Mouse (Mus musculus) CH12.LX (cell line): Measurements from ENCODE around the gene Il6ra. TPM values are rescaled to one million over a fixed set of nuclear protein-coding genes. Genes with fewer than 3 reads are reported as not detected.

Experiments
- DNase-seq: peaks from one replicate; pipeline ENCODE4 v3.0.0-alpha.2; 2013; ENCODE audit errors: extremely low read depth
- H3K27ac ChIP-seq: 2 replicates; pipeline ENCODE4 v1.5.1; 2012; ENCODE audit warnings: low read depth, mild to moderate bottlenecking, control low read depth, moderate library complexity; ENCODE audit not compliant: insufficient read depth
- H3K27me3 ChIP-seq: replicated peaks from 2 replicates; pipeline ENCODE3; 2012; ENCODE audit warnings: inconsistent platforms
- H3K36me3 ChIP-seq, 2 experiments: replicated peaks in 1 of 2; 2 replicates each; pipeline versions ENCODE3 to v1.6.1; 2012; ENCODE audit warnings: inconsistent platforms in 1 of 2, low read length in 1 of 2, mild to moderate bottlenecking in 1 of 2, mixed read lengths in 1 of 2, moderate library complexity in 1 of 2; ENCODE audit not compliant: control insufficient read depth in 1 of 2, insufficient read depth in 1 of 2
- H3K4me1 ChIP-seq, 2 experiments: 2 replicates each; pipeline ENCODE4 v1.6.1; 2012; ENCODE audit warnings: inconsistent platforms in 1 of 2, moderate library complexity in 1 of 2; ENCODE audit not compliant: insufficient read depth in 2 of 2, control insufficient read depth in 1 of 2
- H3K4me2 ChIP-seq: 2 replicates; pipeline ENCODE4 v1.6.1; 2012; ENCODE audit warnings: low read depth, mild to moderate bottlenecking, control low read depth; ENCODE audit not compliant: poor library complexity, insufficient read depth, severe bottlenecking
- H3K4me3 ChIP-seq, 3 experiments: fragments of 150-350 bp in 1 of 3; sonication (generic) in 1 of 3; replicated peaks in 1 of 3; 2 replicates each; pipeline versions ENCODE3 to v1.5.1; 2011 to 2012; ENCODE audit warnings: low read depth in 2 of 3, low read length in 2 of 3, mild to moderate bottlenecking in 2 of 3, moderate library complexity in 2 of 3, control low read depth in 1 of 3, improper control_type of control experiment in 1 of 3, inconsistent platforms in 1 of 3, mixed read lengths in 1 of 3; ENCODE audit not compliant: poor library complexity in 1 of 3
- H3K79me2 ChIP-seq: replicated peaks from 2 replicates; pipeline ENCODE4 v1.6.1; 2012; ENCODE audit warnings: mild to moderate bottlenecking, moderate library complexity; ENCODE audit not compliant: control insufficient read depth, poor library complexity, insufficient read depth, severe bottlenecking; ENCODE audit errors: extremely low read depth
- H3K9ac ChIP-seq: 2 replicates; pipeline ENCODE4 v1.6.1; 2012; ENCODE audit warnings: low read depth, mild to moderate bottlenecking, control low read depth, moderate library complexity; ENCODE audit not compliant: insufficient read depth
- H3K9me3 ChIP-seq: replicated peaks from 2 replicates; pipeline ENCODE3; 2012; ENCODE audit warnings: low read length, inconsistent platforms, mixed read lengths
- BHLHE40 ChIP-seq: IDR thresholded peaks from 2 replicates; pipeline ENCODE4 v1.6.1; 2011; ENCODE audit warnings: mild to moderate bottlenecking, low read depth, low read length, improper control_type of control experiment
- CHD1 ChIP-seq: IDR thresholded peaks from 2 replicates; pipeline ENCODE4 v1.6.1; 2012; ENCODE audit warnings: low read depth, low read length, improper control_type of control experiment, inconsistent platforms
- CHD2 ChIP-seq: IDR thresholded peaks from 2 replicates; pipeline ENCODE4 v1.6.1; 2011; ENCODE audit warnings: low read length, improper control_type of control experiment
- E2F4 ChIP-seq: IDR thresholded peaks from 2 replicates; pipeline ENCODE4 v1.6.1; 2011; ENCODE audit warnings: low read depth, low read length, improper control_type of control experiment; ENCODE audit not compliant: insufficient replicate concordance
- ELF1 ChIP-seq: IDR thresholded peaks from 2 replicates; pipeline ENCODE4 v1.6.1; 2014; ENCODE audit warnings: low read depth, mild to moderate bottlenecking, inconsistent platforms, low read length, improper control_type of control experiment
- EP300 ChIP-seq: IDR thresholded peaks from 2 replicates; pipeline ENCODE4 v1.6.1; 2011; ENCODE audit warnings: low read length, improper control_type of control experiment
- ETS1 ChIP-seq: conservative IDR thresholded peaks from 2 replicates; pipeline ENCODE4 v1.6.1; 2012; ENCODE audit warnings: low read depth, mild to moderate bottlenecking, inconsistent platforms, low read length, improper control_type of control experiment, moderate library complexity
- GABPA ChIP-seq: IDR thresholded peaks from 2 replicates; pipeline ENCODE4 v1.6.1; 2012; ENCODE audit warnings: low read depth, low read length, improper control_type of control experiment, inconsistent platforms; ENCODE audit not compliant: insufficient replicate concordance
- IRF4 ChIP-seq: IDR thresholded peaks from 2 replicates; pipeline ENCODE4 v1.6.1; 2014; ENCODE audit warnings: low read depth, mild to moderate bottlenecking, inconsistent platforms, low read length, improper control_type of control experiment
- JUN ChIP-seq: IDR thresholded peaks from 2 replicates; pipeline ENCODE4 v1.6.1; 2011; ENCODE audit warnings: low read depth, mild to moderate bottlenecking, low read length, improper control_type of control experiment, moderate library complexity; ENCODE audit not compliant: insufficient read depth
- JUND ChIP-seq: conservative IDR thresholded peaks from 2 replicates; pipeline ENCODE4 v1.6.1; 2011; ENCODE audit warnings: low read depth, low read length, improper control_type of control experiment
- MAFK ChIP-seq: IDR thresholded peaks from 2 replicates; pipeline ENCODE4 v1.6.1; 2011; ENCODE audit warnings: low read length, improper control_type of control experiment; ENCODE audit not compliant: insufficient replicate concordance
- MAX ChIP-seq: IDR thresholded peaks from 2 replicates; pipeline ENCODE4 v1.6.1; 2011; ENCODE audit warnings: low read length, improper control_type of control experiment
- MAZ ChIP-seq: IDR thresholded peaks from 2 replicates; pipeline ENCODE4 v1.6.1; 2012; ENCODE audit warnings: low read depth, mild to moderate bottlenecking, inconsistent platforms, low read length, improper control_type of control experiment, moderate library complexity
- MEF2A ChIP-seq: IDR thresholded peaks from 2 replicates; pipeline ENCODE4 v1.6.1; 2014; ENCODE audit warnings: low read depth, mild to moderate bottlenecking, inconsistent platforms, low read length, improper control_type of control experiment, borderline replicate concordance
- MXI1 ChIP-seq: IDR thresholded peaks from 2 replicates; pipeline ENCODE4 v1.6.1; 2011; ENCODE audit warnings: mild to moderate bottlenecking, low read depth, low read length, improper control_type of control experiment
- MYC ChIP-seq: IDR thresholded peaks from 2 replicates; pipeline ENCODE4 v1.6.1; 2011; ENCODE audit warnings: low read depth, mild to moderate bottlenecking, improper control_type of control experiment, low read length
- NRF1 ChIP-seq: IDR thresholded peaks from 2 replicates; pipeline ENCODE4 v1.6.1; 2014; ENCODE audit warnings: low read depth, mild to moderate bottlenecking, inconsistent platforms, low read length, improper control_type of control experiment, moderate library complexity
- PAX5 ChIP-seq: IDR thresholded peaks from 2 replicates; pipeline ENCODE4 v1.6.1; 2012; ENCODE audit warnings: low read length, inconsistent platforms, mixed read lengths
- POLR2A ChIP-seq: IDR thresholded peaks from 2 replicates; pipeline ENCODE4 v1.6.1; 2011; ENCODE audit warnings: low read depth, mild to moderate bottlenecking, improper control_type of control experiment, low read length
- POLR2AphosphoS2 ChIP-seq: IDR thresholded peaks from 2 replicates; pipeline ENCODE4 v1.6.1; 2011; ENCODE audit warnings: low read depth, low read length, improper control_type of control experiment
- RCOR1 ChIP-seq: conservative IDR thresholded peaks from 2 replicates; pipeline ENCODE4 v1.6.1; 2012; ENCODE audit warnings: low read depth, mild to moderate bottlenecking, inconsistent platforms, low read length, improper control_type of control experiment
- SIN3A ChIP-seq: IDR thresholded peaks from 2 replicates; pipeline ENCODE4 v1.6.1; 2012; ENCODE audit warnings: low read length, improper control_type of control experiment, inconsistent platforms
- TCF12 ChIP-seq: IDR thresholded peaks from 2 replicates; pipeline ENCODE4 v1.6.1; 2014; ENCODE audit warnings: low read depth, mild to moderate bottlenecking, inconsistent platforms, low read length, improper control_type of control experiment
- UBTF ChIP-seq: IDR thresholded peaks from 2 replicates; pipeline ENCODE4 v1.6.1; 2012; ENCODE audit warnings: low read depth, mild to moderate bottlenecking, inconsistent platforms, low read length, improper control_type of control experiment, moderate library complexity
- USF1 ChIP-seq: IDR thresholded peaks from 2 replicates; pipeline ENCODE4 v1.6.1; 2014; ENCODE audit warnings: low read depth, mild to moderate bottlenecking, inconsistent platforms, low read length, improper control_type of control experiment
- USF2 ChIP-seq: conservative IDR thresholded peaks from 2 replicates; pipeline ENCODE4 v1.6.1; 2011; ENCODE audit warnings: low read depth, low read length, improper control_type of control experiment
- ZKSCAN1 ChIP-seq: IDR thresholded peaks from 2 replicates; pipeline ENCODE4 v1.6.1; 2012; ENCODE audit warnings: low read depth, inconsistent platforms, low read length, improper control_type of control experiment, borderline replicate concordance
- ZNF384 ChIP-seq: IDR thresholded peaks from 2 replicates; pipeline ENCODE4 v1.6.1; 2012; ENCODE audit warnings: low read depth, low read length, improper control_type of control experiment, inconsistent platforms
- dilution Hi-C: fragments of 300-500 bp; cut with MboI; formaldehyde crosslinking; loops from 2 replicates; pipeline ENCODE4 v1.14.3; 2020; ENCODE audit warnings: low sequenced_read_pairs; ENCODE audit not compliant: extremely low pct_unique_long_range_greater_than_20kb, extremely low pct_ligation_motif_present
- in situ Hi-C: fragments of 300-500 bp; cut with MboI; formaldehyde crosslinking; loops from 3 replicates; pipeline ENCODE4 v1.14.3; 2019; ENCODE audit warnings: low sequenced_read_pairs, low pct_ligation_motif_present, low pct_unique_long_range_greater_than_20kb, mixed read lengths
- polyA plus RNA-seq: library from polyadenylated mRNA; unstranded; fragments of >175 nt; gene quantifications from 2 replicates; pipeline ENCODE4 v1.2.1, GENCODE M21; 2012; ENCODE audit warnings: low read depth; ENCODE audit not compliant: insufficient read length
- total RNA-seq, 2 experiments: library from RNA; depleted of rRNA; stranded (reverse); fragments of 300-350 nt in 1 of 2; fragments of >200 nt in 1 of 2; gene quantifications; 2 replicates each; pipeline ENCODE4 v1.2.3; 2012 to 2014

Gene Il6ra
- total and polyA plus RNA-seq, 3 experiments, result 1.4 to 4.8 (median 1.6) TPM

DNA sequence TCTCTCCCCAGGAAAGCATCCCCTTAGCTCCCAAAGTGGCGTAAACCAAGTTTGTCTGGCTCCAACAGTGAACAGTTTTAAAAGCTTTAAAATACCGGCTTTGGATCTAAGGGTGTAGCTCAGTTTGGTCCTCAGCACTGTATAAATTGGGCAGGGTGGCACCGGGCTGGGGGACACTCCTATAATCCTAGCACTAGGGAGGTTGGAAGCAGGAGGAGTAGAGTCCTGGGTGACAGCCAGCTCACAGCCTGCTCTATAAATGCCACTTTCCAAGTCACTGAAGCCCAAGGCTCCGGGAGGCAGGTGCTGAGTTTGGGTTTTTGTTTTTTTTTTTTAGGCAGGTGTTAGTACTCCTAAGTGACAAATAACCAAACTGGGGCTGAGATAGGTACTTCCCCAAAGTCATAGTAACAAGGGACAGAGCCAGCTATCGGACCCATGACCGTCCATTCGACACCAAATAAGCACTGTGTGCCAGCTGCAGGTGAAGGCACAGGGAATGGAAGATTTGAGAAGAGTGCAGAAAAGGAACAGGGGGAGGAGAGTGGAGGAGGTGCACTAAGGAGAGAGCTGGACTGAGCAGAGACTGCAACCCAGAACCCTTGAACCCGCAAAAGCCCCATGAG, 30.3 kb downstream of the Il6ra start:
- in situ Hi-C loops, result no loop called here
- Histone ChIP-seq H3K4me1 (peaks cover 34 to 88% of the 10 kb centered on the region in 2 experiments), H3K27ac (peak overlapping the region; percentile 94)

DNA sequence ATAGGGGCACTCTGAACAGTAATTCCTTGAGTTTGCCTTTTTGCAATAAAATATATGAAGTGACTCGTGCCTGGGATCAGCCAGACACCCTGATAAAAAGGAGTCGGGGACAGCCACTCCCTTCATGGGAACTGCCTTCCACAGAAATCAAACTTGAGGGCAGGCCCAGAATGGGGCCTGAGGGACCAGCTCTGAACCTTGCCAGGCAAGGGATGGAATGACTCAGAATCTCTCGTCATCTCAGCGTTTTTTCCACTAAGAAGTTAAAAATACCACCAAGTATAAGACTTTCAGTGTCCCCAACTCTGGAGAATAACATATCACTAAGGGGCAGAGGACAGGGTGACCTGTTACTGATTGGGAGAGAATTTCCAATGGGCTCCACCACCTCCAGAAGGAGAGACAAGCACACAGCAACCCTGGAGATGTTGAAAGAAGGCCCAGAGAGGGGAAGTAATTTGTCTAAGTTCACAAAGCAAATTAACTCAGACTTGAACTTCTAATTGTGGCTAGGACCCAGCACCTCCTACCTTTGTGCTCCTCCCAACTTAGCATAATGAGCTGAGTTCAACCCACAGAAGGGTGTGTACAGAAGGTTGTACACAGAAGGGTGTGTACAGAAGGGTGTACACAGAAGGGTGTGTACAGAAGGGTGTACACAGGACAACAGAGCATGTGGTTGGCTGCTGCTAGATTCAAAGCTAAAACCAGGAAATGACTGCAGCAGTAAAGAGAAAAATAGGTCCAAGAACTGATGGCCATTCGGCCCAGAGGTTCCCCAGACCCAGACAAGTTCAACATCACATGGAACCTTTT, 32.8 kb downstream of the Il6ra start:
- Histone ChIP-seq H3K4me1 (peaks cover 28 to 83% of the 10 kb centered on the region in 2 experiments), H3K9ac (no peak overlapping the region), H3K27me3 (no peaks in the 10 kb centered on the region), H3K79me2 (no peaks in the 10 kb centered on the region), H3K4me2 (0 out of 2 replicates have a peak overlapping the region, but pooled peaks have one; percentile 18), H3K4me3 (no peak overlapping the region), H3K27ac (peak overlapping the region; percentile 85), H3K36me3 (peaks cover 0 to 9% of the 10 kb centered on the region in 2 experiments), H3K9me3 (no peaks in the 10 kb centered on the region)
- dilution Hi-C loops (no loop called here), in situ Hi-C loops (no loop called here)
- peak; percentile 83 for DNase-seq
- TF ChIP-seq PAX5 (no peak), ZKSCAN1 (no peak), NRF1 (peak; percentile 63), MXI1 (no peak), USF1 (no peak), POLR2AphosphoS2 (no peak), POLR2A (peak; percentile 40; the same call in 1 of the 2 replicates), MYC (peak; percentile 35; the same call in 1 of the 2 replicates), EP300 (peak; percentile 94), UBTF (no peak), E2F4 (no peak), MEF2A (peak; percentile 97), USF2 (no peak), BHLHE40 (peak; percentile 75), ELF1 (peak; percentile 62), MAFK (0 out of 2 replicates have a peak, but pooled peaks have one; percentile 45), MAX (no peak), IRF4 (peak; percentile 97), GABPA (no peak), CHD1 (no peak)

More for the DNA sequence above, 30.3 kb downstream of the Il6ra start:
- Histone ChIP-seq H3K4me2 (peak overlapping the region; percentile 31), H3K9me3 (no peaks in the 10 kb centered on the region), H3K79me2 (no peaks in the 10 kb centered on the region), H3K4me3 (no peak overlapping the region), H3K36me3 (peaks cover 3 to 18% of the 10 kb centered on the region in 2 experiments), H3K9ac (no peak overlapping the region), H3K27me3 (no peaks in the 10 kb centered on the region)
- TF ChIP-seq USF1 (no peak), CHD2 (peak; percentile 78; the same call in 1 of the 2 replicates), MAZ (peak; percentile 60; the same call in 1 of the 2 replicates), JUND (peak; percentile 87), ZNF384 (peak; percentile 98), ETS1 (peak; percentile 76), GABPA (no peak), JUN (peak; percentile 81), POLR2AphosphoS2 (no peak), USF2 (no peak), POLR2A (peak; percentile 23; the same call in 1 of the 2 replicates), MAFK (peak; percentile 50; the same call in 1 of the 2 replicates), NRF1 (0 out of 2 replicates have a peak, but pooled peaks have one; percentile 29), MEF2A (peak; percentile 93), SIN3A (peak; percentile 52), IRF4 (peak; percentile 98), RCOR1 (peak; percentile 85), EP300 (peak; percentile 98), MAX (peak; percentile 29; the same call in 1 of the 2 replicates), BHLHE40 (peak; percentile 89), MYC (0 out of 2 replicates have a peak, but pooled peaks have one; percentile 51), TCF12 (peak; percentile 99), UBTF (no peak; the same call in 1 of the 2 replicates), CHD1 (no peak; the same call in 1 of the 2 replicates)
- dilution Hi-C loops, result no loop called here
- peak; percentile 93 for DNase-seq
